Mouse (Mus musculus): Measurements from ENCODE around the gene 4931406C07Rik.
"Not testable (repeated sequence)": the region's sequence is repeated elsewhere in the genome, so short reads cannot be mapped to it uniquely, and the experiment has no call there.

The 4931406C07Rik gene

GRCm38 (mm10) chr9:15306398-15307119 lies at the start of gene 4931406C07Rik:
Gene 4931406C07Rik, minus strand, starts transcription at chr9:15306448.
- peak; percentile 8 for DNase-seq

DNA sequence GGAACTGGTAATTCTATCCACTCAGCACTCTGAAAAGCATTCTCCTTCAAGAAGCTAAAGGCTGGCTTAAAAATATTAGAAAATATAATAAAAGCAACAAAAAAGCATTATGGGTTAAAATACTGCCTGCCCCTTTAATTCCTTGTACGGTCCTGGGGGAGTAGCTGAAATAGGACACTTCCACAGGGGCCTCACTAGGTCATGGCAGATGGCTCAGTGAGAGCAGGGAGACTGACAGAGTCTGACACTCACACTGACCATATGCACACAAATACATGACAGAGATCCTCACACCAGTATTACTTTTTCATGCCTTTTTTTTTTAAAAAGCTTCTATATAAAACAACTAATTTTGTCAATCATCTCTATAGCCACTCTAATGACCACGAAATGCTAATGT lies 43.7 kb upstream of the 4931406C07Rik start:
- DNase-seq, result no peak

GRCm38 (mm10) chr9:15337776-15338175 lies 31.5 kb upstream of the 4931406C07Rik start:
- DNase-seq, result no peak

GRCm38 (mm10) chr9:15318170-15318742 lies 12.0 kb upstream of the 4931406C07Rik start:
- no peak for DNase-seq

DNA sequence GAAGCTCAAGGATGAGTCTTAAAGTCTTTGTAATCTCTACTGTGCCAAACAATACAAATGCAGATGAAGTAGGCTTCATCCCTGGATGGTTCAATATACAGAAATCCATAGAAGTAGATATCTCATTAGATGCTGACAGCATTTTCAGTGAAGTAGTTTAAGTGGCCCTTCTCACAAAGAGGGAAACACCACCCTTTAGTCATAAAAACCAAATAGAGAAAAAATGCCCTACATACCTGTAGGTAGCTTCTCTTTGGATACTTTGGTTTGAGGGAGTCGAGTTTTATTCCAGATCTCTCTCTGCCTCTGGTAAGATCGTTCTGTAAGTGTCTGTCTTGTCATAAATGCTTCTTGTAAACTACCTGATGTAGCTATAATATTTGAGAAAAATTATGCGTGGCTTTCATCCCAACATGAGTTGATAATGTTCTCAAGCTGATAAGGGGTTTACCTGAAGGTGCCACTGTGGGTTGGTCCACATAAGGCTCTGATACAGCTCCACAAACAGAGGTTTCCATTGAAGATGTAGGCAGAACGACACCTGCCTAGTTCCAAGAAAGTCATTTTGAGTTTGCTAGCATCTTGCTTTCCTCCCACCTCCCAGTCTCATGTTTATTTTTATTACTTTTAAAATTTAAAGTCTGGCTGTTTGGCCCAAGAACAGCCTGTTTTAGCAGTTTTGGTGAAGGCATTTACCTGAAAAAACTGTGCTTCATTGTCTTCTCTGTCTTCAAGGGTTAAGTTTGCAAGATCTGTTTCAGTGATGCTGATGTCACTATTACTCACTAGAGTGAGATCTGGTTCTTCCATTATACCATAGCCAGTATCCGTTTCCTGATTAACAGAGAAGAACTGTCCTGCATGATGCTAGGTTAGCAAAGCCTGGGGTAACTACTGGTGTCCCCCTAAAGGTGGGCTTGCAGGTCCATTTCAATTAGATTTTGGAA lies 11.2 kb upstream of the 4931406C07Rik start:
- no peak for DNase-seq

GRCm38 (mm10) chr9:15316296-15316695 lies 10.0 kb upstream of the 4931406C07Rik start:
- not testable (repeated sequence) for DNase-seq

GRCm38 (mm10) chr9:15314619-15315018 lies 8.4 kb upstream of the 4931406C07Rik start:
- no peak for DNase-seq

GRCm38 (mm10) chr9:15313633-15314032 lies 7.4 kb upstream of the 4931406C07Rik start:
- no peak for DNase-seq

DNA sequence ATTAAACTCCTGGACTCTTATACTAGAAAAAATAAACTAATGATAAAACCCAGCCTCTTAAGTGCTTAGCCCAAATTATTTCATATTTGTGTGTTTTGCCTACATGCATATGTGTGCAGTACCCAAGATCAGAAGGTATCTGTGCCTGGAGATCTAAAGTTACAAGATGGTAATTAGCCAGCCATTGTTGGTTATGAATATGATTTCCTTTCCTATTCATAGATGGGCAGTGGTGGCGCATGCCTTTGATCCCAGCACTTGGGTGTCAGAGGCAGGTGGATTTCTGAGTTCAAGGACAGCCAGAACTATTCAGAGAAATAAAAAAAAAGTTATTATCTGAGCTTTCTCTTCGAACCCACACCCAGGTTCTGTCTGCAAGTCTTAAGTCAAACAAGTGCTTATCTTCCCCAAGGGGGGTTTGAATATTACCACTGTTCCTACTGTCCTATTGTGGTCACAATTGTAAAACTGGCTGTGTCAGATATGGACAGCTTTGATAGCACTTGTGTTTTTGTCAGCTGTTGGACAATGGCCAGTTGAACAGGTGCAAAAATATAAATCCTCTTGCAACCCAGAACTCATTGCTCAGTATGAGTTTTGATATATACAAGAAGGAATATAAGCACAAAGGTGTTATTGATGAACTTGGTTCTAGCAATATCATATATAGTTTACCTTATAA lies 5.9 kb upstream of the 4931406C07Rik start:
- DNase-seq, result no peak

DNA sequence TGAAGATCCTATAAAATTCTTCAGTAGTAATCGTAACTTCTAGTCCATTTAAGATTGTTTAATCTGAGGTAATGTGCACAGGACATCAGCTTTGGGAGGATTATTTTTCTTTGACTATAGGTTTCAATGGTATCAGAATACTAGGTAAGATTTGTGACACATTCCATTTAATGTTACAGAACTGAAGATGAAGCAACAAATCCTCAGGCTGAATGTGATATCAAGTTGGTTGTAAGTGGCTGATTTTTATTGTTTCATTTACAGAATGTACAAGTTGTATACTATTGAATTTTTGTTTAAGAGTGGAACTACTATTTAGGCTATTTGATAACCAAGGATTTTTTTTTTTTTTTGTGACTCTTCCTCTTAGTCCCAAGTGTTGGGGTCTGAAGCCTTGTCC lies 3.9 kb upstream of the 4931406C07Rik start:
- no peak for DNase-seq

DNA sequence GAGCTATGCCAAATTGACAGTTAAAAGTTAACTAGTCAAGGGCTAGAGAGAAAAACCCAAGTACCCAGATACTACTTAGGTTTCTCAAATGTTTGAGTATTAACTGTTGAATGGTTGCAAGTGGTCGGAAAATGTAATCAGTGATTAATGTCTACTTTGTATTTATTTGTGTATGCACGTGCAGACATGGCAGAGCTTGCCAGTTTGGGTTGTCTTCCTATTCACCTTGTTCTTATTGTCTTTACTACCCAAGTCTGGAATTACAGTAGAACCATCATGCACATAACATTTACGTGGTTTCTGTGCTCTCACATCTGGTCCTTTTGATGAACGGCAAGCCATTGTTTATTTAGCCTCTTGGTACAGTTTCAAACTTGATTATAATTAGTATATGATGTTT lies 3.2 kb upstream of the 4931406C07Rik start:
- DNase-seq, result no peak

- no peak for DNase-seq
Measured at GRCm38 (mm10) chr9:15308254-15308653, 2.0 kb upstream of the 4931406C07Rik start.

GRCm38 (mm10) chr9:15307257-15307656 lies 1.0 kb upstream of the 4931406C07Rik start:
- no peak for DNase-seq

DNA sequence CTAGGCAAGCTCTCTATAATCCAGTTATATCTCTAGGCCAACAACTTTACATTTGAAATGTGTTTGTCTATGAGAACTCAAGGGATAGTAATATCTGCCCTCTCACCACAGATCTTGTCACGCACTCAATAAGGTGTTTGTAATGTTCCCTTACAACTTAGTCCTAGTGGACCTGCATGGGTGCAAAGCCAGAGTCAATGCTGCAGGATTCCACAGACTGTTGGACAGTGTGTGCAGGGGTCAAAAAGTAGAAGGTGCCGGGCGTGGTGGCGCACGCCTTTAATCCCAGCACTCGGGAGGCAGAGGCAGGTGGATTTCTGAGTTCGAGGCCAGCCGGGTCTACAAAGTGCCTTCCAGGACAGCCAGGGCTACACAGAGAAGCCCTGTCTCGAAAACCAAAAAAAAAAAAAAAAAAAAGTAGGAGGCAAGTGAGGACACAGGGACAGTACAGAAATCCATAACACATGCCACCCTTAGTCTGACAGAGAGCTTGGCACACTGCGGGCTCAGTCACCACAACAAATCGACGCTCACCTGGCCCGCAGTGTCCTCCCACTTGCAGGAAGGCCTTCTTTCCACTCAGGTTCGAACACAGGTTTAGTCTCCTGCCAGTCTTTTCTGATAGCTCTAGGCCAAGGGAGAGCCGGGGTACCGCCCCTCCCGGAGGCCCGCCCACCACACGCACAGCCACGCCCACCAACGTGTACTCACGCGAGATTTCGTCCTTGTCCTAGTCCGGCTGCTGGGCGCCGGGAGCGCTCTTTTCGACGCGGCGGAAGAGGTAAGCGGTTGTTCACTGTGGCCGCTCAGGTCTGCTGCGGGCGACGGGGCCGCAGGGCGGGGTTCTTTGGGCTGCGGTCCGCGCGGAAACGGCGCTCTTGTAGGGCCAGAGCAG lies 498 bp downstream of the 4931406C07Rik start, which contains the start of gene Taf1d:
Taf1d (plus strand) TSS at position 712 of the 895 bp plus-strand sequence.
- peak; percentile 99 for DNase-seq

GRCm38 (mm10) chr9:15302881-15303280 lies 3.4 kb downstream of the 4931406C07Rik start:
- DNase-seq, result no peak

GRCm38 (mm10) chr9:15302006-15302405 lies 4.2 kb downstream of the 4931406C07Rik start:
- not testable (repeated sequence) for DNase-seq

GRCm38 (mm10) chr9:15301399-15301798 lies 4.8 kb downstream of the 4931406C07Rik start:
- peak; percentile 63 for DNase-seq

DNA sequence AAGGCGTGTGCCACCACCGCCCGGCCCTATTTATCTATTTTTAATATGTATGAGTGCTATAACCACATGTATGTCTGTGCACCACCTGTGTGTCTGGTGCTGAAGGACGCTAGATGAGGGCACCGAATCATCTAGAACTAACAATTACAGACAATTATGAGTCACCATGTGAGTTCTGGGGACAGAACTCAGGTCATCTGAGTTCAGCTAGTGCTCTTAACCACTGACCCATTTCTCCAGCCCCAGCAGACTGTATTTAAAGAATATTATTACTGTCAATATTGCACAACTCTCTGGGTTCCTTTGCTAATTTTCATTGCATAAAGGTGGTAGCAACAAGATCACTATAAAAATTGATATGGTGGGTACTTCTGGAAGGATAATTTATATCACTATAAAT lies 6.2 kb downstream of the 4931406C07Rik start:
- no peak for DNase-seq

DNA sequence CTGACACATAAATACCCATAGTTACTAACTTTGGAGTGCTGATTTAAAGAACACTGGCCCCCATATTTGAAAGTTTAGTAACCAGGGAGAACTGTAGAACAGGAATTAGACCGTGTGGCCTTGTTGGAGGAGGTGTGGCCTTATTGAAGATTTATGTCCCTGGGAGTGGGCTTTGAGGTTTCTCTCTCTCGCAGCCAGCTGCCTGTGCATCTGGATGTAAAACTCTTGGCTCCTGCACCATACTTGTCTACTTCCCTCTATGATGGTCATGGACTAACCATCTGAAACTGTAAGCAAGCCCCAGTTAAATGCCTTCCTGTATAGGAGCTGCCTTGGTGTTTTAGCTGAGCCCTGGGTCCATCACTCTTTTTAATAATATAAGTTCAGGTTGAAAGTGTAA lies 7.8 kb downstream of the 4931406C07Rik start:
- DNase-seq, result no peak

DNA sequence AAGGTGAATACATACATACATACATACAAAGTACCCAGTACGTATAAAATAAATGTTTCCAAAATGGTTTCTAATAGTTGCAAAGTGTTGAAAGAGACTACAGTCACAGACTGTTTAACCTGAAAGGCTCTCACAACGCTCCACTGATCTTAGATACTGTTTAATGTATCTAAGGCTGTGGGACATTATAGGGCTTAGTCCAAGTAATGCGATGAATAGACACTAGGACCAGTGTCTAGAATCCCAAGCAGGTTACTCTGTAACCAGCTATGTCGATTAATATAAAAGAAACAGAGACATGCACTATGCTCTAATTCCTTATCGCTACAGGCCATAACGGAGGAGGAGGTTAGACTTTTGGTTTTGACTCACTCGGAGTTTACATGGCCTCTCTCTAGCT lies 9.1 kb downstream of the 4931406C07Rik start:
- no peak for DNase-seq

DNA sequence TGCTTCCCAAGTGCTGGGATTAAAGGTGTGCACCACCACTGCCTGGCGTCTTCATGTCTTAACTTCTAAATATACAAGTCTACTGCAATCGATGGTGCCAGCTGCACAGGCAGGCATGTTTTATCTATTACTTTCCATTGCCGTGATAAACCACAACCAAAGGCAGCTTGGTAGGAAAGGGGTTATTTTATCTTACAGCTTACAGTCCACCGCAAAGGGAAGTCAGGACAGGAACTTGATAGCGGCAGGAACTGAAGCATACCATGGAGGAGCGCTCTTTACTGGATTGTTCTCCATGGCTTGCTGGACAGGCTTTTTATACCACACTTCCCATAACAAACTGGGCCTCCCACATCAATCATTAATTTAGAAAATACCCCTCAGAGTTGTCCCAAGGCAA lies 17.0 kb downstream of the 4931406C07Rik start:
- no peak for DNase-seq

DNA sequence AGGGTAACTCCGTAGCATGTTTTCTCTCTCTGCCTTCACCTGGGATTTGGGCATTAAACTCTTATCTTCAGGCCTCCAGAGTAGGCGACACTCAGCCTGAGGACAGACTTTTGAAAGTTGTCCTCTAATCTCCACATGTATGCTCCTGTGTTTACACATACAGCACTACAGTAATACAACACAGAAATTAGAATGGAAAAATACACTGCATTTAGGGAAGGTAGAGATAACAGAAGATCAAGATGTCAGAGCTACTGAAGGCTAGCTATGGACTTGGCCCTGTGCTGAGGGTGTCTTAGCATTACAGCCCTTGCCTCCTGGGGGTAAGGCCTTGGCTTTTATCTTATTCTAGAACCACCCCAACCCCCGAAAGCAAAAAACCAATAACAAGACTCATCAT lies 17.8 kb downstream of the 4931406C07Rik start:
- DNase-seq, result no peak
